Mouse (Mus musculus): ENCODE data around the gene Get4. TPM values are rescaled to one million over a fixed set of nuclear protein-coding genes. Genes with fewer than 3 reads are reported as not detected.

Get4 gene
- 142 and 144 TPM in 2 replicates for polyA plus RNA-seq (2015; fragmentation: Nextera tagmentation; extraction: Ambion mirVana)

DNA sequence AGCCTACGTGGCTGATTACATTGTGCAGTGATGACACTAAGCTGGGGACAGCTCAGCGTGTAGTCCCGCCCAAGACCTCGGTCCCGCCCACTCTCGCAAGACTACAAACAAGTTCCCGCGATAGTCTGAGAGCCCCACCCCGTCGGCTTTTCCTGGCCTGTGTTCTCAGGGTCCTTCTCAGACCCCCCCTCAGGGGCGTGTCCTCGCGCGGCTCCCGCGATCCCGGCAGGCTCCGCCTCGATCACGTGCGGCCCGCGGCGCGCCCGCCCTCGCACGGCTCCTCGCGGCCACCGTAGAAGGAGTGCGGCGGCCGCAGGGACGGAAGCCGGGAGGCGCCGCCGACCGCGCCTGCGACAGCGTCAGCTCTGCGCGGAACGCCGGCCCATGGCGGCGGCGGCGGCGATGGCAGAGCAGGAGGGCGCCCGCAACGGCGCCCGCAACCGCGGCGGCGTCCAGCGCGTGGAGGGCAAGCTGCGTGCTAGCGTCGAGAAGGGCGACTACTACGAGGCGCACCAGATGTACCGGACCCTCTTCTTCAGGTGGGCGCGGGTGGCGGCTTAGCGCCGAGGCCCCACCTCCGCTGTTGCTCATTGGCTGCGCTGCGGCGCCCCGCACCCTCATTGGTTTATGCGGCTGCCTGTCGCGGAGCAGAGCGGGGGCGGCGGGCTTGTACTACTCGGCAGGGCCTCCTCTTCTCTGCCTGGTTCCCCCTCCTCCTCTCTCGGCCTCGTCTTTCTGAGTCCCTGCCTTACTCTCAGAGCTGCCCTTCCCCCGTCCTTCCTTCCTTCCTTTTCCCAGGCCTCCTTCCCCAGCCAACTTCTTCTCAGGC is at the start of gene Get4:
Get4 (plus strand) TSS at position 244 of the 829 bp plus-strand sequence.
- peak within 1 kb of the TSS; percentile 93 for H3K4me2 ChIP-seq
- peak; percentile 92 for ATAC-seq (ENCODE audit: insufficient read depth, low FRiP score, low read depth)
- H3K4me1 ChIP-seq, result peaks cover 22% of the 10 kb centered on the region
- H3K27ac ChIP-seq, result peak within 1 kb of the TSS; percentile 92
- H3K27me3 ChIP-seq (replicated peaks), result no peaks in the 10 kb centered on the region
- H3K9me3 ChIP-seq, result no peaks in the 10 kb centered on the region
- H3K36me3 ChIP-seq, result peaks cover 26% of the 10 kb centered on the region
- WGBS, result under 1% methylated on average over 86 of the region's 90 CpGs
- peak within 1 kb of the TSS; percentile 90 for H3K4me3 ChIP-seq (replicated peaks)
- peak within 1 kb of the TSS; percentile 75 for H3K9ac ChIP-seq

DNA sequence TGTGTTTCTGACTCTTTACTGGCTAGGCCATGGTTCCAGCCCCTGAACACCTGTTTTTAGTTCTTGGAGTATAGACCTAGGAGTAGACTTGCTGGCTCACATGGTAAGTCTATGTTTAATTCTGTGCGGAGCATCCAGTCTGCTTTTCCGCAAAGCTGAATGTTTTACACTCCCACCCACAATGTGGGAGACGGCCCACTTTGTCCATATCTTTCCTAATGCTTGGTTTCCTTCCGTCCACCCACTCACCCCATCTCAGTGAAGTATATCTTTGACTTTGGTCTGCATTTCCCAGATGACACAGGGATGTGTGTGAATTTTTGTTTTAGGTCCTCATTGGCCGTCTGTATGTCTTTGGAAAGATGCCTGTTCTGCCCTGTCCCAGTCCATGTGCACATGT is 48.8 kb upstream of the Get4 start:
- H3K9ac ChIP-seq, result no peak overlapping the region
- H3K4me2 ChIP-seq, result no peak overlapping the region
- 0 out of 2 replicates have a peak, but pooled peaks cover 4% of the 10 kb centered on the region for H3K36me3 ChIP-seq
- 73% methylated on average over 5 of the region's 5 CpGs for WGBS
- H3K27me3 ChIP-seq (replicated peaks), result no peaks in the 10 kb centered on the region
- no peak overlapping the region for H3K4me3 ChIP-seq (replicated peaks)
- H3K9me3 ChIP-seq, result no peaks in the 10 kb centered on the region
- no peak overlapping the region for H3K27ac ChIP-seq
- H3K4me1 ChIP-seq, result peaks cover 28% of the 10 kb centered on the region
- no peak for ATAC-seq (ENCODE audit: insufficient read depth, low FRiP score, low read depth)

DNA sequence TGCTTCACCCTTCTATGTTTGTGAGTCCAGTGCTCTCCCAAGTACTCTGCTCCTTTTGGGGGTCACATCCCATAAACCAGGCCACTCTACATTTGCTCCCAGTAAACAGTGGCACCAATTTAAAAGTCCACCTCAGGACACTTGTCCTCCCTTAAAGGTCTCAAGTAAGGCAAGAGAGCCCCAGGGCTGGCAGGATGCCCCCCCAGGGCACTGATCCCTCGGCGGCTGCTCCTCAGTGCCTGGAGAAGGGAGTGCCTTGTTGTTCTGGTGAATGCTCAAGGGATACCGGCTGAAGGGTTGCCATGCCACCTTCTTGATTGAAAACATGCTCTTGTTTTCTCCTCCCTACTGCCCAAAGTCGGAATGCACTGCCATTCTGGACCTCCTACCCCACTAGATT is 46.0 kb upstream of the Get4 start:
- Histone ChIP-seq H3K36me3 (0 out of 2 replicates have a peak, but pooled peaks cover 4% of the 10 kb centered on the region), H3K9ac (no peak overlapping the region), H3K4me2 (no peak overlapping the region), H3K9me3 (no peaks in the 10 kb centered on the region), H3K27me3 (replicated peaks) (no peaks in the 10 kb centered on the region), H3K4me1 (peaks cover 17% of the 10 kb centered on the region), H3K27ac (no peak overlapping the region), H3K4me3 (replicated peaks) (no peak overlapping the region)
- ATAC-seq (ENCODE audit: insufficient read depth, low FRiP score, low read depth), result no peak
- 73% methylated on average over 4 of the region's 4 CpGs for whole genome bisulfite sequencing

DNA sequence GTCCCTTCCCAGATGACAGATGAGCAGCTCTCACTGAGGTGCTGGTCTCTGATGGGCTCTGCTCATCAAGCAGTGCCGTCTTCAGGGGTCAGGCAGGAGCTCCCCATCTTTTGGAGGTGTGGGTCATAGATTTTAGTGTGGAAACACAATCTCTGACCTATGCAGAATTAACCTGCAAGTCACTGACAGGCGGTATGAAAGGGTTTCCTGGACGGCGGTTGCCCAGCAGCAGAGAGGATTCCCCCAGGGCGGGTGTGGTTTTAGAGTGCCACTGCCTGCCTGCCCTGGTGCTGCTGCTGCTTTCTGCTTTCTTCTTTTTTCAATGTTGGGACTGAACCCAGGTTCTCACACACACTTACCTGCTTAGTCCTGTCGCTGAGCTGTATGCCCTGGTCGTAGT is 45.6 kb upstream of the Get4 start:
- Histone ChIP-seq H3K9ac (no peak overlapping the region), H3K9me3 (no peaks in the 10 kb centered on the region)

DNA sequence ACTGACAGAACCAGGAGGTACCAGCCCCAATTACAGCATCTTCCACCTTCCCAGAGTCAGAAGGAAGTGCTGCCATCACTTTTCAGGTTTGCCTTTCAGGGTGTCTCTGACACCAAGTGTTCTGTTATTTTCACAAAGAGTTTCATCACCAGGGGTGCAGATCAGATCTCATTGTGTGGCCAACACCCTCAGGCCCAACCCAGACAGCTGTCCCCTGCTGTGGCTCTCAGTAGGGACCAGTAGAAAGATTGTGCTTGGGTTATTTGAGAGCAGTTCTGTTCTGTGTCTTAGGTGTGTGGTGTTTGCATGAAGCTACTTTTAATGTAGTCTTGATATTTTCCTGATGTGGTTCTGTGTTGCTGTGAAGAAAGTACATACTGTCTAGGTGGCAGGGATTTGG is 43.9 kb upstream of the Get4 start:
- Histone ChIP-seq H3K4me3 (replicated peaks) (no peak overlapping the region), H3K27me3 (replicated peaks) (no peaks in the 10 kb centered on the region), H3K27ac (no peak overlapping the region), H3K4me1 (0 out of 2 replicates have a peak, but pooled peaks cover 2% of the 10 kb centered on the region), H3K36me3 (peaks cover 4% of the 10 kb centered on the region; the same call in 1 of the 2 replicates), H3K4me2 (no peak overlapping the region), H3K9ac (no peak overlapping the region), H3K9me3 (no peaks in the 10 kb centered on the region)
- ATAC-seq (ENCODE audit: insufficient read depth, low FRiP score, low read depth), result no peak

More for the DNA sequence above, 45.6 kb upstream of the Get4 start:
- 66% methylated on average over 7 of the region's 7 CpGs for WGBS
- H3K27ac ChIP-seq, result no peak overlapping the region
- H3K4me2 ChIP-seq, result no peak overlapping the region
- H3K27me3 ChIP-seq (replicated peaks), result no peaks in the 10 kb centered on the region
- peaks cover 15% of the 10 kb centered on the region for H3K4me1 ChIP-seq
- no peak overlapping the region for H3K4me3 ChIP-seq (replicated peaks)
- 0 out of 2 replicates have a peak, but pooled peaks cover 4% of the 10 kb centered on the region for H3K36me3 ChIP-seq
- no peak for ATAC-seq (ENCODE audit: insufficient read depth, low FRiP score, low read depth)

DNA sequence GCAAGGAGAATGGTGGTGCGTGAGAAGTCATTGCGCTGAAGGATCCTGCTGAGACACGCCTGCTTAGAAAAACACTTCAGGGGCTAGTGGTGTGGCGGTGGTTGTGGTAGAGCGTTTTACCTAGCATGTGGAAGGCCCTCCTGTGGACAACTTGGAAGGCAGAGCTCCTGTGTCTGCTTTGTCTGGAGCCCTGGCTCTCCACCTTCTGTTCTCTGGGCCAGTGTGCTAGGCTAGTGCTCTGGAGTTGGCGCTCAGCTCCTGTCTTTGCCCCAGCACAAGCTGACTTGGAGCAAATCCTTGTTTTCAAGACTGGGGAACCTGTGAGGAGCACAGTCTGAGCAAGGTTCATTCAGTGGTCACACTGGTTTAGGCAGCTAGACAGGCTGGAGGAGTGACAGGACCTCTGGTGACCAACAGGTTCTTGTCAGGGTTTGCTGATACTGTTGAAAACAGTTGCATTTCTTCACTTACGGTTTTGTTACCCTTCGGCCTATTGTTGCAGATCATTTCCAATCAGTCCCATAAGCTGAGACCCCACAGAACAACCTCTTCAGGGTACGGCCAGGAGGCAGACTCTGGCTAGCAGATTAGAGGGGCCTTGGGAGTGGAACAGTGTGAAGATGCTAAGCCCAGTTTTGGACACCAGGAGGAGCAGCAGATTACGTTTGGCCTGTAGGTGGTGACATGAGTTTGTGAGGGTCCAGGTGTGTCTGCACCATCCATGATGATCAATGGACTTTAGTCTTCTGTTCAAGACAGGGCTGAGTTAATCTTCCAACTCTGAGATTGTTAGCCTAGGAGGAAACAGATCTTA is 43.0 kb upstream of the Get4 start:
- no peaks in the 10 kb centered on the region for H3K4me1 ChIP-seq
- no peak overlapping the region for H3K4me3 ChIP-seq (replicated peaks)
- no peak overlapping the region for H3K9ac ChIP-seq
- no peaks in the 10 kb centered on the region; the same call in 1 of the 2 replicates for H3K36me3 ChIP-seq
- no peaks in the 10 kb centered on the region for H3K27me3 ChIP-seq (replicated peaks)
- H3K27ac ChIP-seq, result no peak overlapping the region
- 83% methylated on average over 10 of the region's 10 CpGs for WGBS
- H3K9me3 ChIP-seq, result no peaks in the 10 kb centered on the region
- no peak for ATAC-seq (ENCODE audit: insufficient read depth, low FRiP score, low read depth)
- no peak overlapping the region for H3K4me2 ChIP-seq

DNA sequence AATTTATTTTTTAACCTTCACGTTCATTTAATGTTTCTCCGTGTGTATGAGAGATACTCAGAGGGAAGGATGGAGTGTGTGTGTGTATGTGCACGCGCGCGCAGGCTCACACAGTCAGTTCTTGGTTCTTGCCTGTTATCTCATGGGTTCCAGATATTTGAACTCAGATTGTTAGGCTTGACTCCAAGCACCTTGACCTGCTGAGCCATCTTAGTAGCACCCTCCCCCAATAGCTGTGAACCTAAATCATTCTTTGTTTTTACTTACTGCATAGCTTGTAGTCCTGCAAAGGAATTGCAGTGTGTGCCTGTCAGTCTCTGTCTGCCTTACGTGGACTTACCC is 42.5 kb upstream of the Get4 start:
- no peaks in the 10 kb centered on the region; the same call in 1 of the 2 replicates for H3K36me3 ChIP-seq
- no peaks in the 10 kb centered on the region for H3K9me3 ChIP-seq
- H3K4me2 ChIP-seq, result no peak overlapping the region
- no peak overlapping the region for H3K27ac ChIP-seq
- no peaks in the 10 kb centered on the region for H3K4me1 ChIP-seq
- H3K27me3 ChIP-seq (replicated peaks), result no peaks in the 10 kb centered on the region
- no peak overlapping the region for H3K9ac ChIP-seq
- no peak for ATAC-seq (ENCODE audit: insufficient read depth, low FRiP score, low read depth)
- H3K4me3 ChIP-seq (replicated peaks), result no peak overlapping the region
- WGBS, result 93% methylated on average over 7 of the region's 7 CpGs

DNA sequence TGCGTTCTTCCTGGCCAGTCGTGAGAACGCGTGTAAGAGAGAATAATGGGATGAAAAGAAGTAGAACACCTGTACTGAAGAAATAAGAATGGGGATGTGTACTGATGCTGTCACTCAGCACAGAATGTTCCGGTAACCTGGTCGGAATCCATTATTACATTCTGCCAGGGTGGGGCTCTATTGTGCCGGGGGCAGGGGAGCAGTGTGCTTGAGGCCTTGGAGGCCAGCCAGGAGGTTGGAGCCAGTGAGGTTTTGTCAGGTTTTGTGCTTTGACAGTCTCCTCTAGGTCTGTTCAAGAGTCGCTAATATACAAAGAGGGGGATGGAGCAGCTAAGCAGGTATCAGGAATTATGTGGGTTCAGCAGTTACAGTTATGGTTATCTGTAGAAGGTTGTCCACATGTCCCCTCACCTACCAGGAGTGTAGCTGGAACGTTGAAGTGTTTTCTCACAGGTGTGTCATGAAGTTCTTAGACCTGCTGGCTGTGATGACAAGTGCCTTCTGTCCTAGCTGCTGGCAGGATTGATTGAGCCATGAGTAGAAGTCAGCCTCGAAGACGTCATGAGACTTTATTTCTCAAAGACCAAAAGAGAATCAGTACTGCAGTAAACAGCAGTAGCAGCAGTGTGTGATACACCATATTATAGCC is 40.3 kb upstream of the Get4 start:
- H3K27ac ChIP-seq, result no peak overlapping the region
- no peak overlapping the region for H3K9ac ChIP-seq
- H3K9me3 ChIP-seq, result no peaks in the 10 kb centered on the region
- no peaks in the 10 kb centered on the region for H3K4me1 ChIP-seq
- no peak for ATAC-seq (ENCODE audit: insufficient read depth, low FRiP score, low read depth)
- H3K4me3 ChIP-seq (replicated peaks), result no peak overlapping the region
- H3K4me2 ChIP-seq, result no peak overlapping the region
- no peaks in the 10 kb centered on the region for H3K27me3 ChIP-seq (replicated peaks)
- peaks cover 7% of the 10 kb centered on the region for H3K36me3 ChIP-seq
- 80% methylated on average over 11 of the region's 11 CpGs for WGBS

DNA sequence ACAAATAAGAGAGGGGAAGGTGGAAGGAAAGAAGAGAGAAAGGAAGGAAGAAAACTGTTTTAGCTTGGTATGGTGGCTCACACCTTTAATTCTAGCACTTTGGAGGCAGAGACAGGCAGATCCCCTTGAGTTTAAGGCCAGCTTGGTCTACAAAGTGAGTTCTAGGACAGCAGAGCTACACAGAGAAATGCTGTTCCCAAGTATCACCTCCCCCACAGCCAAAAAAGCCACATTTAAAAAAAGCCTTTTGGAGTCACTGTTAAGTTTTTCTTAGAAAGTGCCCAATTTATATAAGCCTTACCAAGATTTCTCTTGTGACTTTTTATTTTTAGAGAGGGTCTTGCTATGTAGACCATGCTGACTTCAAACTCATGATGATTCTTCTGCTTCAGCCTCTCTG is 37.8 kb upstream of the Get4 start:
- Histone ChIP-seq H3K36me3 (peaks cover 9% of the 10 kb centered on the region), H3K27ac (no peak overlapping the region), H3K4me3 (replicated peaks) (no peak overlapping the region), H3K27me3 (replicated peaks) (no peaks in the 10 kb centered on the region), H3K4me1 (no peaks in the 10 kb centered on the region), H3K4me2 (no peak overlapping the region), H3K9me3 (no peaks in the 10 kb centered on the region), H3K9ac (no peak overlapping the region)
- ATAC-seq (ENCODE audit: insufficient read depth, low FRiP score, low read depth), result no peak

DNA sequence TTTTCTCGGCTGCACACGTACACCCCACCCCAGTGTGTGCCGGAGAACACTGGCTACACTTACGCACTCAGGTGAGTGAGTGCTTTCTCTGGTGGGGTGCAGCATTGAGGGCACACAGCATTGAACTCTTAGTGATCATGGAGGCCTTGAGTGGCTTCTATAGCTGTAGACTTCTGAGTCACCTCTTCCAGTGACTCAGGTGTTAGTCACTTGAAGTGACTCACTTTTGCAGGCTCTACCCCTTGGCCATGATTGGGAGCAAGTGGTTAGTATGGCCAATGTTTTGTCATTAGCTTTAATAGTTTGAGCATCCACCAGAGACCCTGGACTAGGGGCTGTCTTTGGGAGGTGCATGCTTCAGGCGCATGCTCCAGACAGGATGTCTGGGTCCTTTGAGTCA is 36.9 kb upstream of the Get4 start:
- Histone ChIP-seq H3K36me3 (peaks cover 11% of the 10 kb centered on the region), H3K4me3 (replicated peaks) (no peak overlapping the region), H3K4me2 (no peak overlapping the region), H3K27ac (no peak overlapping the region), H3K27me3 (replicated peaks) (no peaks in the 10 kb centered on the region), H3K9me3 (no peaks in the 10 kb centered on the region), H3K9ac (no peak overlapping the region), H3K4me1 (no peaks in the 10 kb centered on the region)
- 96% methylated on average over 5 of the region's 5 CpGs for WGBS
- ATAC-seq (ENCODE audit: insufficient read depth, low FRiP score, low read depth), result no peak

DNA sequence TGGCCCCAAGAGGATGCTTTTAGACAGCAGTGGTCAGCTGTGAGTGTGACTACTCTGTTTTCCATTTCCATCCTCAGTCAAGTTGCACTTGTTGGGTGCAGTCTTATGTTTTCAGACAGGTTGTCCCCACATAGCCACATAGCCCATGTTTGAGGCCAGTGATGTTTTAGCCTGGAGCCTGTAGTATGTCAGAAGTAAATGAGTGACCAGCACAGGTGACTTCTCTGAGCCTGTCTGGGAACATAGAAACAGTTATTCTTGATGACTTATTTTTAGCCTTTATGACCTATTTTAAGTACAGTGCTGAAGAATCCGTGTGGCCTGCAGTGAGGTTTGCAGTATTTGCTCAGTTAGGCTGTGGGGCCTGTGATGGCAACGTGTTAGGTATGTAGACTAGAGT is 36.0 kb upstream of the Get4 start:
- Histone ChIP-seq H3K4me3 (replicated peaks) (no peak overlapping the region), H3K36me3 (peaks cover 14% of the 10 kb centered on the region), H3K4me1 (no peaks in the 10 kb centered on the region), H3K27ac (no peak overlapping the region), H3K9ac (no peak overlapping the region), H3K27me3 (replicated peaks) (no peaks in the 10 kb centered on the region), H3K9me3 (no peaks in the 10 kb centered on the region), H3K4me2 (no peak overlapping the region)
- no peak for ATAC-seq (ENCODE audit: insufficient read depth, low FRiP score, low read depth)
- WGBS, result 79% methylated on average over 2 of the region's 2 CpGs

DNA sequence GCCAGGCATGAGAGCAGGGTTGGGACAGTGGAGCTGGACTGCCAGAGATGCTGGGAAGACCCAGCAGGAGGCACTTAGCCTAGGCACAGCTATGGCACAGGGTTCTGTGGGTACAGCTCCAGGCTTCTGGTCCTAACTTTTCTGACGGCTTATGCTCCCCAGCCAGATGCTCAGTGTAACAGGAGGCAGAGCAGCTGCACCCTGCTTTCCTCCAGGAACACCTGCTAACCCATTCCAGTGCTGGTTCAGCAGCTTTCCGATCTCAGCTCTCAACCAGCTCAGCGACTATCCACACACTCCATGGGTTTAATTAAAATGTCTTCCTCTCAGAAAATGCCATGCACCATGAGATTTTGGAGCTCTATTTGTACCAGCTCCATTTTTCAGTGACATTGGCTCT is 35.4 kb upstream of the Get4 start:
- no peaks in the 10 kb centered on the region for H3K9me3 ChIP-seq
- no peak overlapping the region for H3K27ac ChIP-seq
- 88% methylated on average over 3 of the region's 3 CpGs for WGBS
- no peak overlapping the region for H3K4me2 ChIP-seq
- H3K4me3 ChIP-seq (replicated peaks), result no peak overlapping the region
- H3K27me3 ChIP-seq (replicated peaks), result no peaks in the 10 kb centered on the region
- ATAC-seq (ENCODE audit: insufficient read depth, low FRiP score, low read depth), result no peak
- H3K9ac ChIP-seq, result no peak overlapping the region
- peaks cover 20% of the 10 kb centered on the region for H3K36me3 ChIP-seq
- no peaks in the 10 kb centered on the region for H3K4me1 ChIP-seq

Measured in stomach, embryonic 15.5 days (tissue).